21 mouse cellular contexts compared by ENCODE assay signal in the genomic region with DNA sequence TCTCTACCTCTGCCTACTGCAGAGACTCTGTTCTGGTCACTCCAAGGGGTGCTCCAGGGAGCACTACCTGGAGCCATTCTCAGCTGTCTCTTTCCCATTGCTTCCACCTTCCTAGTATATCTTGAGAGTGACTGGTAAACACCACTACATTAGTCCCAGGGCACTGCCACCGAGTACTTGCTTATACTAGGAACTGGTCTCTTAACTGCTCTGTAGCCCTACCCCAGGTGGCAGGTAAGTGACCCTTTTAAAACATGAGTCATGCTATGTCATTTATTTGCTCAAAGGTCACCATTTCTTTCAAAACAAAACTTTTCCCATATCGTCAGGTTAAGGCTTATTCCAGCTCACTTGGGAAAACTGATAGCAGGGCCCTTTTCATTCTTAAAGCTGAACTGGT. TPM values are rescaled to one million over a fixed set of nuclear protein-coding genes. Genes with fewer than 3 reads are reported as not detected.
"Had no signal": no experiment of that assay in that cellular context is flagged by ENCODE, and none has a peak within 500 bp of the region (broad histone marks: within the 10 kb centered on the region; RNA-seq: fewer than 3 reads in every experiment).

No protein-coding gene starts in this region.

- DNase-seq: retina, postnatal 1 day; right cerebral cortex, adult 18-20 months; right cerebral cortex, postnatal 14 days; right cerebral cortex, postnatal 25 days; right cerebral cortex, postnatal 4 days; spleen, adult 18-20 months; thymus, adult 18-20 months; thymus, adult 2 months; thymus, postnatal 14 days; thymus, postnatal 25 days; thymus, postnatal 36 days; thymus, postnatal 4 days had no signal

- H3K4me3 ChIP-seq: neural tube, embryonic 13.5 days; neural tube, embryonic 15.5 days; stomach, embryonic 15.5 days had no signal

- H3K27ac ChIP-seq: neural tube, embryonic 13.5 days; neural tube, embryonic 15.5 days; stomach, embryonic 15.5 days had no signal

- H3K9ac ChIP-seq: neural tube, embryonic 13.5 days; neural tube, embryonic 15.5 days; stomach, embryonic 15.5 days had no signal

- H3K36me3 ChIP-seq: neural tube, embryonic 13.5 days; neural tube, embryonic 15.5 days; stomach, embryonic 15.5 days had no signal

- H3K9me3 ChIP-seq: neural tube, embryonic 13.5 days; neural tube, embryonic 15.5 days; stomach, embryonic 15.5 days had no signal

- H3K4me2 ChIP-seq: neural tube, embryonic 13.5 days; neural tube, embryonic 15.5 days; stomach, embryonic 15.5 days had no signal

- H3K27me3 ChIP-seq: neural tube, embryonic 15.5 days; stomach, embryonic 15.5 days had no signal

RNA-seq across cellular contexts. Expression of a gene that starts 40.5 kb away (rescaled TPM):
- total RNA-seq: neutrophil, adult 5-6 weeks had no signal
- polyA plus RNA-seq: neural tube, embryonic 13.5 days; small intestine, adult 2 months; spleen, adult 2 months; stomach, embryonic 14.5 days; stomach, embryonic 15.5 days; stomach, embryonic 16.5 days; thymus, adult 2 months; urinary bladder, adult 2 months had no signal
